Mouse (Mus musculus): ENCODE data around the gene Olfr56. TPM values are rescaled to one million over a fixed set of nuclear protein-coding genes. Genes with fewer than 3 reads are reported as not detected.

The Olfr56 gene
- polyA plus RNA-seq, 1 experiment, result 0.08 TPM

DNA sequence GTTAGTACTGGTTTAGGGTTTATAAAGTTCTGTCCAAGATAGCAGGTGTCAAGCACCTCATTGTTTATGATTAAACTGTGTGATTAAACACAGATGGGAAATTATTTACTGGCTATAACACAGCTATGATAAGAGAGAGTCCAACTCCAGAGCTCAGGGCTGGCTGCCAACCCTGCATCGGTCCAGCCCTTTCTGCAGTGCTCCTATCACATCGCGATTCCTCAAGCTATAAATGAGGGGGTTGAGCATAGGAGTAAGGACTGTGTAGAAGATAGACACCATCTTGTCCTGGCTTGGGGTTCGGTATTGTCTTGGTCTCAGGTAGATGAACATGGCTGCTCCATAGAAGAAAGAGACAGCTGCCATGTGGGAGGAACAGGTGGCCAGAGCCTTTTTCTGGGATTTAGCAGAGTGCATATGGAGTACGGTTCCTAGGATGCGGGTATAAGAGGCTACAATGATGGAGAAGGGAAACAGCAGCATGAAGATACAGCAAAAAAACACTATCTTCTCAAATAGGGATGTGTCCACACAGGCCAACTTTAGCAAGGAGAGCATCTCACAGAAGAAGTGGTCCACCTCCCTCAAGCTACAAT lies 134.0 kb downstream of the Olfr56 start:
- WGBS, result 68% methylated on average over 6 of the region's 6 CpGs
- TF ChIP-seq POLR2A (IDR thresholded peaks at IDR 0.05; ENCODE audit: borderline replicate concordance, insufficient read depth, low read length), result no peak

DNA sequence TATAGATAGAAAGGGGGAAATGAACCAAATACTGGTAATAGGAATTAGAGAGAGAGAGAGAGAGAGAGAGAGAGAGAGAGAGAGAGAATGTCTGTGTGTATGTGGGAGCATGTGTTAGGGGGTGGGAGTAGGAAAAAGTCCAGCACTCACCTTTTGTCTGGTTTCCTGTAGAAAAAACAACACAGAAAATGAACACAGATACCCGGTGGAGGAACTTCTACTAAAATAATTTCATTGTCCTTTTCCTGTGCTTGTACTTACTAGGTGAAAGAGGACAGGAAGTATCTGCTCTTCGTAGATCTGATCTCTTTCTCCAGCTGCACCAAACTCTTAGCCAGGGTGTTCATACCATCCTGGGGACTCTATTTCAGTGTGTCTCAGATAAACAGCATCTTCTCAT lies 135.5 kb downstream of the Olfr56 start:
- no peak for DNase-seq
- Histone ChIP-seq H3K27me3 (ENCODE audit: control insufficient read depth, insufficient read depth, low read length) (no peaks in the 10 kb centered on the region), H3K27ac (ENCODE audit: insufficient read depth, low read length) (no peak overlapping the region), H3K4me1 (ENCODE audit: control insufficient read depth, insufficient read depth, low read length) (no peaks in the 10 kb centered on the region), H3K4me3 (replicated peaks; ENCODE audit: insufficient read depth, low read depth, low read length) (no peak overlapping the region)
- TF ChIP-seq CTCF (IDR thresholded peaks at IDR 0.05; ENCODE audit: borderline replicate concordance, insufficient read depth, low read depth, low read length) (no peak), POLR2A (IDR thresholded peaks at IDR 0.05; ENCODE audit: borderline replicate concordance, insufficient read depth, low read length) (no peak)
- 76% methylated on average over 2 of the region's 2 CpGs for WGBS

More for the DNA sequence above, 134.0 kb downstream of the Olfr56 start:
- Histone ChIP-seq H3K4me1 (ENCODE audit: control insufficient read depth, insufficient read depth, low read length) (no peaks in the 10 kb centered on the region), H3K27me3 (ENCODE audit: control insufficient read depth, insufficient read depth, low read length) (no peaks in the 10 kb centered on the region), H3K4me3 (replicated peaks; ENCODE audit: insufficient read depth, low read depth, low read length) (no peak overlapping the region), H3K27ac (ENCODE audit: insufficient read depth, low read length) (no peak overlapping the region)
- DNase-seq, result no peak

DNA sequence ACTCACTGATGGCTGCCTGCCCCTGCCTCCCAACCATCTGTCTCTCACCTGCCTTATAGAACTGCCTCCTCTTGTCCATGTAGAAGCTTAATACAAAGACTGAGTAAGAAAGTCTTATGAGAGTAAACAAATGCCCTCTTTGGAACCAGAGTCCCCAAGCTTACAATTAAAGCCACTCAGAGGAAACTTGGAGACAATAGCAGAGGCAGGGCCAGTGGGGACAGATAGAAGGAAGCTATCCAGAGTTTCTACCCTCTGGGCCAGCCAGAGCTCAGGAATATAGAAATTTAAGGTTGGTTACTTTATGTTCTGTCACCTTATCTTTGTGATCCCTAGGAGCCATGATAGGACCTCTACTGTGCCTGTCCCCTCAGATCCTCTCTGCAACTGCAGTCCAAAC lies 136.1 kb downstream of the Olfr56 start, which contains the start of gene Olfr1396:
TSS of gene Olfr1396 (minus strand) at position 101 of the 400 bp plus-strand sequence.
- H3K27me3 ChIP-seq (ENCODE audit: control insufficient read depth, insufficient read depth, low read length), result no peaks in the 10 kb centered on the region; the same call in 1 of the 2 replicates
- no peak within 1 kb of the TSS for H3K27ac ChIP-seq (ENCODE audit: insufficient read depth, low read length)
- no peaks in the 10 kb centered on the region for H3K4me1 ChIP-seq (ENCODE audit: control insufficient read depth, insufficient read depth, low read length)
- DNase-seq, result no peak
- H3K4me3 ChIP-seq (replicated peaks; ENCODE audit: insufficient read depth, low read depth, low read length), result no peak within 1 kb of the TSS
- TF ChIP-seq CTCF (IDR thresholded peaks at IDR 0.05; ENCODE audit: borderline replicate concordance, insufficient read depth, low read depth, low read length), result no peak
- no peak for TF ChIP-seq POLR2A (IDR thresholded peaks at IDR 0.05; ENCODE audit: borderline replicate concordance, insufficient read depth, low read length)

DNA sequence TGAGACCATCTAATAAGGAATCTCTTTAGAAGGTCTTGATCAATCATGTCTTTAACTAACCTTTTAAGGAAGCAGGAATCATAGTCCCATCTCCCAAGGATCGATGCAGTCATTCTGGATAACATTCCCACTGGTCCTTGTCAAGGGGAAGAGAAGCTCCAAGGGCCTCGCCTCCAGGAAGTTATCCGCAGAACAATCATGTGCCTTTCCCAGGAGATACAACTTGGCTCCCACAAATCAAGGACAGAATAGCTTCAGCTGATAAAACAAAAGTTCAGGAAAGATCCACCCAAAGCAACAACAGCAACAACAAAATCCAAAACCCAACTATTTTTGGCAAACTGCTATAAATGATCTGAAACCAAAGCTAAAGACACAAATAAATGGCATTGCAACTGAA lies 140.9 kb downstream of the Olfr56 start:
- Histone ChIP-seq H3K4me1 (ENCODE audit: control insufficient read depth, insufficient read depth, low read length) (no peaks in the 10 kb centered on the region), H3K27me3 (ENCODE audit: control insufficient read depth, insufficient read depth, low read length) (no peaks in the 10 kb centered on the region; the same call in 1 of the 2 replicates), H3K4me3 (replicated peaks; ENCODE audit: insufficient read depth, low read depth, low read length) (no peak overlapping the region), H3K27ac (ENCODE audit: insufficient read depth, low read length) (no peak overlapping the region)
- DNase-seq, result no peak
- WGBS, result 91% methylated on average over 3 of the region's 3 CpGs
- no peak for TF ChIP-seq POLR2A (IDR thresholded peaks at IDR 0.05; ENCODE audit: borderline replicate concordance, insufficient read depth, low read length)
- TF ChIP-seq CTCF (IDR thresholded peaks at IDR 0.05; ENCODE audit: borderline replicate concordance, insufficient read depth, low read depth, low read length), result no peak

DNA sequence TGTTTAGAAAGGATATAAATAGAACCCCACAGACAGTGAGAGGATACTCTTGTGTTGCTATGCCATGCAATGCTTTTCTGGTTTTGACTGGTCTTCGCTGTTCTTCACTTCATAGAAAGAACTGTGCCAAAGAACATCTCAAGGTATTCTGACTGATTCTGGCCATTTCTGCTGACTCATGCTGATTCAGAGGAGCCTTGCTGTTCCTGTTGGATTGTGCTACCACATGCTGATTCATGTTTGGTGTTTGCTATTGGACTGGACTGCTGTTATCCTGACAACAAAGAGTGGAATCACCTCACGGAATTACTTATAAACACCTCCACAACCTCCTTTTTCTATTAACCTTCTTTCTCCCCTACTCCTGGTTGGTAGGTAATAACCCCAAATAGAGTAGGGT lies 145.5 kb downstream of the Olfr56 start:
- Histone ChIP-seq H3K27me3 (ENCODE audit: control insufficient read depth, insufficient read depth, low read length) (no peaks in the 10 kb centered on the region; the same call in 1 of the 2 replicates), H3K4me3 (replicated peaks; ENCODE audit: insufficient read depth, low read depth, low read length) (no peak overlapping the region), H3K4me1 (ENCODE audit: control insufficient read depth, insufficient read depth, low read length) (no peaks in the 10 kb centered on the region), H3K27ac (ENCODE audit: insufficient read depth, low read length) (no peak overlapping the region)
- DNase-seq, result no peak
- TF ChIP-seq POLR2A (IDR thresholded peaks at IDR 0.05; ENCODE audit: borderline replicate concordance, insufficient read depth, low read length) (no peak), CTCF (IDR thresholded peaks at IDR 0.05; ENCODE audit: borderline replicate concordance, insufficient read depth, low read depth, low read length) (no peak)
- WGBS, result 91% methylated on average over 2 of the region's 2 CpGs

DNA sequence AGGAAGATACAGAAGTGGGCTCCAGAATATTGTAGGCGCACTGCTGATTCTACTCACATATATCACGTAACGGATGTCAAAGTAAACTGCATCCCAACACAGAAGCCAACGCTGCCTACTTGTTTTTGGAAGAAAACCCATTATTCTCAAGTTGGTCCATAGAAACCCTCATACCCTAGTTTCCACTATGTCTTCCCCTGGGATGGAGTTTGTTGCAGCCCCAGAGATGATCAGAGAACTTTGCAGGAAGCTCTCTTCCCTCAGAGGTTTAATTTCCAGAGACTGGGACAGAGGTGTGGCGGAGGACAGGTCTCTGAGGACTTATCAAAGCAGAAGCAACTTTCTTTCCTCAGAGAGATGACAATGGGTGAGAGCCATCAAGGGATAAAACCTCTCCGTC lies 163.3 kb downstream of the Olfr56 start, which contains the start of gene Olfr1395:
TSS of gene Olfr1395 (plus strand) at position 301 of the 400 bp plus-strand sequence.
- Histone ChIP-seq H3K27me3 (ENCODE audit: control insufficient read depth, insufficient read depth, low read length) (no peaks in the 10 kb centered on the region), H3K4me3 (replicated peaks; ENCODE audit: insufficient read depth, low read depth, low read length) (no peak within 1 kb of the TSS), H3K27ac (ENCODE audit: insufficient read depth, low read length) (no peak within 1 kb of the TSS), H3K4me1 (ENCODE audit: control insufficient read depth, insufficient read depth, low read length) (no peaks in the 10 kb centered on the region)
- TF ChIP-seq CTCF (IDR thresholded peaks at IDR 0.05; ENCODE audit: borderline replicate concordance, insufficient read depth, low read depth, low read length) (no peak), POLR2A (IDR thresholded peaks at IDR 0.05; ENCODE audit: borderline replicate concordance, insufficient read depth, low read length) (no peak)
- no peak for DNase-seq
- WGBS, result 83% methylated on average over 6 of the region's 6 CpGs

DNA sequence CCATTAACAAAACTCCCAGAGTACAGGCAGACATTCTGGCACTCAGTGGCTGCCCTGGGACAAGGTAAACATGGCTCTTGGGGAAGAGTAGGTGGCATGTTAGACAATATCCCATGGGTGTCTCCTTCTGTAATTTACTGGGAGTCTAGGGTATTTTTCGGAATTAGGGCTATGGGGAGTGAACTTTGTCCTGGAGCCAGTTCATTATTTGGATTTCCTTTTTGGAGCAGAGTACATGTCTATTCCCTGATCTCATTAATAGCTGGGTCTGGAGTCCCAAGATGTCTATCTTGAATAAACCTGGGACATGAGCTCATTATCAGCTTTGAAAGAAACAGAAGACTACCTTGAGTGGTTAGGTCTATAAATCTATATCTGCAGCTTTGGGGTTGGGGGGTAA lies 175.4 kb downstream of the Olfr56 start, which contains the start of gene Olfr1394:
TSS of gene Olfr1394 (plus strand) at position 301 of the 400 bp plus-strand sequence.
- DNase-seq, result no peak
- H3K4me3 ChIP-seq (replicated peaks; ENCODE audit: insufficient read depth, low read depth, low read length), result no peak within 1 kb of the TSS
- TF ChIP-seq CTCF (IDR thresholded peaks at IDR 0.05; ENCODE audit: borderline replicate concordance, insufficient read depth, low read depth, low read length), result no peak
- H3K27ac ChIP-seq (ENCODE audit: insufficient read depth, low read length), result no peak within 1 kb of the TSS
- 76% methylated on average over 1 of the region's 1 CpGs for WGBS
- H3K4me1 ChIP-seq (ENCODE audit: control insufficient read depth, insufficient read depth, low read length), result no peaks in the 10 kb centered on the region
- H3K27me3 ChIP-seq (ENCODE audit: control insufficient read depth, insufficient read depth, low read length), result no peaks in the 10 kb centered on the region

Data from cerebellum, adult 2 months (tissue).